Mouse (Mus musculus): ENCODE measurements around the gene Hoxc4.

DNA sequence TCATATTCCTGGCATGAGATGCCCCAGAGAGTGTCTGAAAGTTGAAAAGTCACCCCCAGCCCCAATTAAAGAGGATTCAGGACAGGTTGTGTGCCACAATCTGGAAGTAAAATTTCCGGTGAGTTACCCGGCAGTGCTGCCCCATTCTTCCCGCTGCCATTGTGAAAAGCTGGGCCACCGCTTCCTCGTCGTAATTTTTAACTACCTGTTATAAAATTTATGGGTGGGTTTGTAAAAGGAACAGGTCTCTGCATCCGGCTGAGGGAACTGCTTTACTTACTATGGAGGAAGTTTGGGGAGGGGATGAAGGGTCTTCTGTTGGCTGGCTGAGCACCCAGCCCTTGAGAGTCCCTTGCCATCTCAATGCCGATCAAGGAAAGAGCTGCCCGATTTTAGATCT lies 22.2 kb upstream of the Hoxc4 start:
- no peak for TF ChIP-seq GATA2 (IDR thresholded peaks at IDR 0.05; ENCODE audit: borderline replicate concordance, low read depth, low read length)
- no peak for TF ChIP-seq POLR2AphosphoS5 (IDR thresholded peaks at IDR 0.05; ENCODE audit: insufficient replicate concordance, low read depth, low read length)
- no peak for TF ChIP-seq CTCF (IDR thresholded peaks at IDR 0.05; ENCODE audit: low read depth, low read length)
- no peak for TF ChIP-seq TAL1 (conservative IDR thresholded peaks at IDR 0.05; ENCODE audit: low read depth, low read length)
- no peak for TF ChIP-seq GATA1 (IDR thresholded peaks at IDR 0.05; ENCODE audit: borderline replicate concordance, low read length)

Data from G1E (cell line).